Mouse (Mus musculus): ENCODE measurements around the gene Wt1.

Gene Wt1

DNA sequence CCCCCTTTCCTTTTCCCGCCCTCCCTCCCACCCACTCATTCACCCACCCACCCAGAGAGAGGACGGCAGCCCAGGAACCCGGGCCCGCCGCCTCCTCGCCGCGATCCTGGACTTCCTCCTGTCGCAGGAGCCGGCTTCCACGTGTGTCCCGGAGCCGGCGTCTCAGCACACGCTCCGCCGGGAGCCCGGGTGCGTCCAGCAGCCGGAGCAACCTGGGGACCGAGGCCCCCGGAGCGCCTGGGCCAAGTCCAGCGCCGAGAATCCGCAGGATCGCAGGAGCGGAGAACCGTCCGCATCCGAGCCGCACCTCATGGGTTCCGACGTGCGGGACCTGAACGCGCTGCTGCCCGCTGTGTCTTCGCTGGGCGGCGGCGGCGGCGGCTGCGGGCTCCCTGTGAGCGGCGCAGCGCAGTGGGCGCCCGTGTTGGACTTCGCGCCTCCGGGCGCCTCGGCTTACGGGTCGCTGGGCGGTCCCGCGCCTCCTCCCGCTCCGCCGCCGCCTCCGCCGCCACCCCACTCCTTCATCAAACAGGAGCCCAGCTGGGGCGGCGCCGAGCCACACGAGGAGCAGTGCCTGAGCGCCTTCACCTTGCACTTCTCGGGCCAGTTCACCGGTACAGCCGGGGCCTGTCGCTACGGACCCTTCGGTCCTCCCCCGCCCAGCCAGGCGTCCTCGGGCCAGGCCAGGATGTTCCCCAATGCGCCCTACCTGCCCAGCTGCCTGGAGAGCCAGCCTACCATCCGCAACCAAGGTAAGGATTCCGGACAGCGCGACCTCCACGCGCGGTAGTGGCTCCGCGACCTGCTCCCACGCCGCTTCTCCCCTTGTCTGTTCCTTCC, 582 bp downstream of the Wt1 start:
- in situ Hi-C loops (cut with MboI, MseI): loop anchor here (5.0 kb wide), 1 partner anchor 540 kb away; the partner anchor contains the start of gene Pax6

DNA sequence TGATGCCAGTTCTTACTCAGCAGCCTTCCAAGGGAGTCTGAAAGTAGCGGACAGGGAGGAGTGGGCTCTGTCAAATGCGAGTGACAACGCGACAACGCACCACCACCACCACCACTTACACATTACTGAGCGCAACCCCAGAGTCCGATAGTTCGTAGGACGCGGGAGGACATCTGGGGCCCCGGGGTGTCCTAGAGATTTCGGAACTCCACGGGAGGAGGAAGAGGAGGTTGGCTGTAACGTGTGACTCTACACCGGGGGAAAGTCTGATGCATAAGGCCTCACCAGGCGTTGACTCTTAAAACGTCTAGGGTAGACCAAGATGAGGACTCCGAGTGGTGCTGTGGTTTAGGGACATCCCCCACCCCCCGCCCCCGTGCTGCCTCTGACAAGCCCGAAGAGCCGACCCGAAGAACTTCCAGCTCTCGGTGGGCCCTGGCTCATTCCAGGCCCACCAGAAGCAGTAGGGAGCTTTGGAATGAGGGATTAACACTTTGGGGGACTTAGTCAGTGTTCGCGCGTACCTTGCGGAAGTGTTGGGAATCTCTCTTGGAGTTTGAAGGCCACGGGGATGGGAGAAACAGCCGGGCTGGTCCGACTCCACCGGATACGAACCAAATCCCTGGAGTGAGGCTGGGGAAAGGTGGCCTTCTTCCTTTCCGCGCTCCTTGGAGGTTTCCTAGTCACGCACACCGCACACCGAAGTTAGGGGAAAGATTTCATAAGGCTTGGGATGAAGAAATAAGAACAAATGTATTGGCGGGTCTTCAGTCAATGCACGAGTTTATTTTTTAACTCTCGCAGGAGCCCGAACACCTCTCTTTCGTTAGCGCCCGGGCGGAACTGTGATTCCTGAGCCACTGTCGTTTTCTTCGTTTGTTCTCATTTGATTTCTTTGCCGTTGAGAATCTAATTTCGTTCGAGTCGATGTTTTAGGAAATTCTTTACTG, 1.5 kb downstream of the Wt1 start:
- in situ Hi-C loops (cut with MboI, MseI): loop anchor here (5.0 kb wide), 1 partner anchor 539 kb away; the partner anchor contains the start of gene Pax6

DNA sequence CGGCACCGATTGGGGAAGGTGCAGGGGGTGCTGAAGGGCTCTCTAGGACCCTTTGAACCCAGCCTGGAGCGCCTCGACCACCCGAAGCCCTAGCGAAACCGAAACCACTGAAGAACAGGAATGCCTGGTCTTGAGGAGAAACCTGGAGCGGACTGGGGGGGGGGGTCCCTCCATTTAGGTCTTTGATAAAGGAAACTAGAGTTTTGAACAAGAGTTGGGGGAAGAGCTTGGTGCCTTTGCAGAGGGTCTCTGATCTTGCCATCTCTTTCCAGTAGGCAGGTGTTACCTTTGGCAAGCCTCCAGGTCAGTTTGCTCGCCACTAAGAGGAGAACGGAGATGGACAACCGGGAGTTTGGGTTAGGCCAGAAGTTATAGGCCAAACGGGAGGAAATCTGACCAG, 2.2 kb downstream of the Wt1 start:
- in situ Hi-C loops (cut with MboI, MseI): loop anchor here (5.0 kb wide), 1 partner anchor 539 kb away; the partner anchor contains the start of gene Pax6

DNA sequence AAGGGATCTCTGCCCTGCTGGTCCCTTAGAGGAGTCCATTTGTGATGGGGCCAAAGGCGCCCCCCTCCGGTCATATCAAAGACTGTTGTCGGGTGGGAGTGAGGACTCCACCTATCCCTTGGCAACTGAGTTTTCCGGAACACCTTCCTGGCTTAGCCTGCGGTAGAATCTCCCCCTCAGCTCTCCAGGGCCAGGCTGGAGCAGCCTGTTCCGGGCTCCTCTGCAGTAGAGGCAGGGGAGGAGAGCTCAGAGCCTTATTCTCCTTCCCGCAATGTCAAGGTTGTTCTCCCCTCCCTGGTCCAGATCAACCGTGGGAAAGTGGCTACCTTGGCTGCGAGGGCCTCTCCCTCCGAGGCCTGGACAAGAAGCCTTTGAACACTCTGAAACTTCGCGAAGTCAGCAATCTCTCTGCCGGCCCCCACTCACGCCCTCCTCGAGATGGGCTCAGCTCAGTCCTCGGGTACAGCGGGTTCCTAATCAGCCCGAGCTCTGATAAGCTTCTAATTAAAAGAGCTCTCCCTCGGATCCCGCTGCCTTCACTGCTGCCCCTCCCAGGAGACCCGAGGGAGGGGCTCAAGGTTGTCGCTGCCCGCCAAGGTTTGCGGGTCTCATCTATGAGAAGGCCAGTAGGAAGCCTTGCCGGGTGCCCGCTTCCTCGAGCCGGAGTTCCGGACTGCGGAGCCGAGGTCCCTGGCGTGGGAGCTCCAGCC, 4.2 kb downstream of the Wt1 start:
- in situ Hi-C loops (cut with MboI, MseI): no loop called here

DNA sequence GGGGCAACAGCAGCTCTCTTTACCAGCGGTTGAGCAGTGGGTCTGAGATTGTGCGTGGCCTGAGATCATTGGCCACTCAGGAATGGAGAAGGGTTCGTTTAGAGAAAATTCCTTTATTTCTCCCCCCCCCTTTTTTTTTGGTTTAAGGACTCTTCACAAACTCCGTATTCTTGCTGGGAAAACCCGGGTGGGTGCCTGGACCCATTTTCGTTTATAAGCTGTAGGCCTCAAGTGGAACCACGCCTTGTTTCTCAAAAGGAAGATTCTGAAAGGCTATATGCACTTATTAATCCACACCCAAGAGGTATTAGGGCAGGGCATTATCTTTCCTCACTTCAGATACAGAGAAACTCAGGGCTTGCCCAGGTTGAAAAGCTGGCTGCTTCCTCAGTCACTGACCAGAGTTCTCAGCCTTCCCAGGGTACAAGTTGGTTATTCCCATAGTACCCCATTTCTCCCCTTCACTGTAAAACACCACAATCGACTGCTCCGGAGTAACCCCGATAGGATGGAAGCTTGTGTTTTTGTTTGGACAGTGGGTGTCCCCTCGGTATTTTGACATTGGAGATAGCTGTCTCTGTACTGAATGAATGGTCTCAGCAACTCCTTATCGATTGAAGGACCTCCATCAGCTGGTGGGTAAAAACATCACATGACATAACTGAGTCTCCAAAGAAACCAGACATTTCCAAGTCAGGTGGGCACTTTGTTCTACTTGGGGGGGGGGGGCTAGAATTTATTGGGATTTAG, 4.9 kb downstream of the Wt1 start:
- in situ Hi-C loops (cut with MboI, MseI): no loop called here

DNA sequence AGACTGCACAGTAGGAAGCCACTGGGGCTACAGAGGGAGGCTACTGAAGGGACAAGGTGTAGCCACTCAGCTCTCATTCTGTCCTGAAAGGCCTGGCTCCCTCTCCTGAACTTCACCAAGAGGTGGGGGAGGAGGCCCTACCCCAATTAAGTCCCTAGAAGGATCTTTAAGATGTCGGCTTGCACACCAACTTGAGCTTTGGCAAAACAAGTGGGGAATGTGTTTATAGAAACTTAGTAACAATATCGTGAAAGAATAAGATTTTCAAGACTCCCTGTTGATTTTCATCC, 5.4 kb downstream of the Wt1 start:
- in situ Hi-C loops (cut with MboI, MseI): no loop called here

DNA sequence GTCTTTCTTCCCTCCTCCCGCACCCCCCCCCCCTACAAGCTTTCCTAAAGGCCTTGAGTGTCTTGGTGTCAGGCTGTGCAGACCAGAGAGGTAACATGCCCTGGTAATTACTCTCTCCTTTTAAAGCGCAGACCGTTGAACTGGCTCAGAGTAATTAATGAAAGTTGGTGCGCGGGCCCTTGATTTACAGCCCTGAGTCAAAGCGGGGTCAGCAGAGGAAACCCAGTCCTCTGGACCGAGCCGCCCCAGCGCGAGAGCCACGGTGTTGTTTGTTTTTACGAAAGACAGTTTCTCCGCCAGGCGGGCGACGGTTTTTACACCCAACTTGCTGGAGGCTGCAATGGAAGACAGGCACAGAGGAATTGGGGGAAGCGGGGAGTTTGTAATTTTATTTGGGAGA, 6.0 kb downstream of the Wt1 start:
- in situ Hi-C loops (cut with MboI, MseI): no loop called here

DNA sequence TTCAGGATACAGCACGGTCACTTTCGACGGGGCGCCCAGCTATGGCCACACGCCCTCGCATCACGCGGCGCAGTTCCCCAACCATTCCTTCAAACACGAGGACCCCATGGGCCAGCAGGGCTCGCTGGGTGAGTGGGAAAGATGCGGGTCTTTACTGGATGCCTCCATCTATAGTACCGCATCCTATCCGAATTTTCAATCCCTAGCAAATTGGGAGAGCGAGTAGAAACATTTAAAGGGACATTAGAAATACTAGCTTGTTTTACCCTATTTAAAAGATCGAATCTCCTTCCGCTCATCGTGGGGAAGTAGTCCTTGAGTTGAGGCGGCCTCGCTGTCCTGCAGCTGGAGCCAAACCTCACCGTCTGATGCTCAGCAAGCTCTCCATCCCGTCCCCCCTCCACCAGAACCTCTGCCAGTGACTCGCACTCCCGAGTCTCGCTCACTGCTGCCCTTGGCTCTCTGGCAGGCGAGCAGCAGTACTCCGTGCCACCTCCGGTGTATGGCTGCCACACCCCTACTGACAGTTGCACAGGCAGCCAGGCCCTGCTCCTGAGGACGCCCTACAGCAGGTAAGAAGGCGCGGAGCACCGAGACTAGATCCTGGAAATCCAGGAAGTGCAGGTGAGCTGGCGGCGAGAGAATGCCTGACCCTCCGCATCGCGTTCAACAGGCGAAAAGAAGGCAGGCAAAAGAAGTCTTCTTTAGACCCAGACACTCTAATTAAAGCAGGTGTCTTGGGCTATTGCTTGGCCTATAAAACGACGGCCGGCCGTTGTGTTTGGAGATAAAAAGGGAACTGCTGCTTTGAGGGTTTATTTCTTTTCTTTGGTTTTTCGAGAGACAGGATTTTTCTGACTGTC, 6.8 kb downstream of the Wt1 start:
- in situ Hi-C loops (cut with MboI, MseI): no loop called here

DNA sequence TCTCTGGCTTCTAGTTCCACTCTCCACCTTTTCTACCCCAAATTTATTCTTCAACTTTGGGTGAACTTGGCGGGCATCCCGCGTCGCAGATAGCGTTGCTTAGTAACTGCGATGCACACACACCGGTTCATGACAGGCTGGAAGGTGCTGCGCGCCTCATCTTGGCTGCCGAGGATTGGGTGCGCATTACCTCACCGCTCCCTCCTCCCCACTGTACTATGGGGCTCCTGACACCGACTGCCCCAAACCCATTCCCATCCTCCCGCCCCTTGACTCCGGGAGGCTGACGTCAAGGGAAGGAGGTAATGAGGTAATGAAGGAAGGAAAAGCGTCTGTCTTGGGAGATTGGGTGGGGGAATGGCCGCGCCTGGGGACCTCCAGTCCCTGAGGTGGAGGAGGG, 8.0 kb downstream of the Wt1 start:
- in situ Hi-C loops (cut with MboI, MseI): no loop called here

DNA sequence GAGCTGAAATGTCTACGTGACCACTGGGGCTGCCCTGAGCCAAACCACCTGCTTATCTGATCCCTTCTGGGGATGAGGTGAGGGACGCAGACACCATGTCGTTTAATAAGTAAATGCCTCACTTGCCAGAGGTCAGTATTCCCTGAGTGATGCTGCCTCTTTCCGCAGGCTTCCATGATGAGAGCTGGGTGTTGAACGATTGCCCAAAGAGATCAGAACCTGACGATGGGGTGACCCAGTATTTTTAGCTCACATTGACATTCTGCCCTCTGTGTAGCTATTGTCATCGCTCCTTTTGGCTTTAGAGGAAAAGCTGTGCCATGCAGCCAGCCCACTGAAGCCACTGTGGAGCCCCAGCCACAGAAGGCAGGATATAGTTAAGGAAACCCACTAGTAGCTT, 13.1 kb downstream of the Wt1 start:
- in situ Hi-C loops (cut with MboI, MseI): no loop called here

DNA sequence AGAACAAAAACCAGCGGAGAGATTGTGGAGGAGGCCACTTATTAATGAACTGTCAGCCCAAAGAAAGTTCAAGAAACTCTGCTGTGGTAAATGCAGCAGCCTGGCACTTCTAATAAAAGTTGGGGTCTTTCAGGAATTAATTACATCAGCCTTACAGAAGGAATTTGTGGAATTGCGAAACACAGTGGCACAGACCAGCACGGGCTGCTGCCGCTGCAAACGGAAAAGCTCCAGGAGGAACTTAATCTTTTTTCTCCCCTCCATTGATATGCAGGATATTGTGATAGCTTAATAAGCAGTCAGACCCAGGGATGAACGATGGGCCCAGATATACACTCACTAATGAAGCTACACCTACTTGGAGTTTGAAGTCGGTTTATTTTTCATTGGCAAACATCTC, 15.0 kb downstream of the Wt1 start:
- in situ Hi-C loops (cut with MboI, MseI): no loop called here

DNA sequence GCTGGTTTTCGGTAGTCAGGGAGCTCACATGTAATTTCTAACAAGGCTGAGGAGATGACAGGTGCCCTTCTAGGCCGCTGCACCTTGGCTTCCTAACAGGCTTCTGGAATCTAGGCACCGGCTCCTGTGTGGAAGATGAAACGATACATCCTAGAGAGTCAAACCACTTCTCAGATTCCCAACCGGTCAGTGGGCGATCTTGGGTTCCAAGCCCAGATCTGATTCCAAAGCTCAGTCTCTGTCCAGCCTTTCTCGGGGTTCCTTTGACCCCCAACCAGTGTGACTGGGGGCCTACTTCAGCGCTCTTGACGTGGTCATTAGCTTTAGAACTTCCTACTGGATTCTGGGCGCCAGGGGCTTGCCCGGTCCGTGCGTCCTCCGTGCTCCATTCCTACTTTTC, 17.4 kb downstream of the Wt1 start:
- in situ Hi-C loops (cut with MboI, MseI): no loop called here

DNA sequence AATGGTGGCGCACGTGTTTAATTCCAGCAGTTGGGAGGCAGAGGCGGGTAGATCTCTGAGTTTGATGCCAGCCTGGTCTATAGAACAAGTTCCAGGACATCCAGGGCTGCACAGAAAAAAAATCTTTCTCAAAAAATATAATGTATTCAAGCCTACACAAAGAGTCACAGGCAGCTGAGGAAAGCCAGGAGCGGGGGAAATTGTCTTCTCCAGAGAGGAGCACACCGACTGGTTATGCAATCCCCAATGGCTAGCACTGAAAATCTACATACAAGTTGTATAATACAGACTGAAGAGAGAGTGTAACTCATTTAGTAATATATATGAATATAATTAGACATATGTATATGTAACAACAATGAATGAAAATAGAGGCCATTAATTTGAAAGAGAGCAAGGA, 25.2 kb downstream of the Wt1 start:
- in situ Hi-C loops (cut with MboI, MseI): no loop called here

DNA sequence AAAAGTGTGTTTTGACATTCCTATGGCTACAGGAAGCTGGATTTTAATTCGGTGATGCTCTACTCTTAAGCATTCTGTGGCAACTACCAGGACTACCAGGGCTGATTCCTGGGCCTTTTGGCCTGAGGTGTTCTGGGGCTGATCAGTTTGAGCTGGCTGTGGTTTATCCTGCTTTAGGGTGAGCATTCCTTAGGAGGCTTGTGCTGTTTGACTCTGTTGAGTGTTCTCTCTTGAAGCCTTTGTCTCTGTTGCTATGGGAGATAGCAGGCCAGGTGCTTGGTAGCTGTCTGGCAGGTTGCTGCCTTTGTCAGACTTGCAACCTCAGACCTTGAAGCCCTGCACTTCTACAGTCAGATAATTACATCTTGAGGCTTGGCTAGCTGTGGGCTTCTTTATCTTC, 26.7 kb downstream of the Wt1 start:
- in situ Hi-C loops (cut with MboI, MseI): no loop called here

DNA sequence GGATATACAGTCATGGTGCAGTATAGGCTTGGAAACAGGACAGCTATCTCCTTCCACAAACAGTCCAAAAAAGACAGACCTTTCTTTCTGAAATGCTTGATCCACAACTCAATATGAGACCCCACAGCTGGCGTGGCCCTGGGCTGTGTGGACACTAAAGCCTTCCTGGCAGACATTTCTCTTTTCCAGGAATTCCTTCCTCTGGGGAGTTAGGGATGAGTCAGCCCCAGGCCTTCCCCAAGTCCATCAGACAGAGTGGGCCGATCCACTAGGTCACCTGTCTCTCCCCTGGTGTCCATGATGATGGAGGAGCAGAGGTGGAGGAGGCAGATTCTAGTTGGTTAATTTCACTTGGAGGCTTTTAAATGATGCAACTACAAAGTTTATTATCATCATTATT, 34.6 kb downstream of the Wt1 start:
- in situ Hi-C loops (cut with MboI, MseI): no loop called here

DNA sequence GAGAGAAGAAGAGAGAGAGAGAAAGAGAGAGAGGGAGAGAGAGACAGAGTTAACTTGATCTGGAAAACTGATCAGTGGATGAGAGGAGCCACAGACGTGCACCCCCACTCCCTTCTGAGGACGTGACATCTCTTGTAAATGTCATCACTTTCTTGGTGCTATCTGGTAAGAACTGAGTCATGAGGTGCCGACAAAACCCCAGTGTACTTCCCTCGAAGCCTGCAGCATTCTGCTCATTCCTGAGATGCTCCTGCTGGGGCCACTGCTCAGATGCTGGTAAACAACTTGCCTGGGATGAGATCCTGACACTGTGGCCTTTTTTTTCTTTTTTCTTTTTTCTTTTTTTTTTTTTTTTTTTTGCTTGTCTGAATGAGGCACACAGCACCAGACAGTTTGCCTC, 36.4 kb downstream of the Wt1 start:
- in situ Hi-C loops (cut with MboI, MseI): no loop called here

DNA sequence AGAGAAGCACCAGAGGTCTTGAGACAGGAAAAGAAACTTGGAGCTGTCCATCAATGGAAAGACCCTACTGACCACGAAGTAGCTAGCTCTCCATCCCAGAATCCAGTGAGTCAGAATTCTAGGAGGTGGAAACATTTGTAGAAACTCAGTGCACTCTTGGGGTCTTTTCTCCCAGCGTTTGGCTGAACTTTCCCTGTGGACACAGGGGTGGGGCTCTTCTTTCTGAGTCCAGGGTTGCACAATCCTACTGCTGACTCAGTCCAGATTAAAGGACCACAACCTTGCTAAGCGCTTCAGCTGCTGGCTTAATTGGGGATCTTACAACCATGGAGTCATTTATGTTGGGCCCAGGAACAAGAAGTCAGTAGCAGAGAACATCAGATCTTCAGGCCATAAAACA, 41.8 kb downstream of the Wt1 start:
- in situ Hi-C loops (cut with MboI, MseI): no loop called here

DNA sequence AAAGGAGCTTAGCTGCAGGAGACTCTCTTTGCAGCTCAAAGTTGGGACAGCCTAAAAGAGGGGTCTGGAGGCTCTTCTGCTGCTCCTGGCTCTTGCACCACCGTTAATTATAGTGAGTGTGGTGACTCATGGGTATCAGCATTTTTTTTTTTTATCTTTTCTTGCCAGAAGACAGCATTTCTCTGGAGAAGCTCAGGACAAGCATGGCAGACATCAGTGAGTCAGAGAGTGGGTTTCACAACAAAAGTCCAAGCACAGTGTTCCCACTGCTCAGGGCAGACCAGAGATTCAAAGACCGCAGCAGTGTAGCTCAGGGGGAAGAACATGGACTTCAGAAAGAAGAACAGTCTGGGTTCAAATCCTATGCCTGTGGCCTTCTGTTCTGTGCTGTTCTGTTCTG, 47.9 kb downstream of the Wt1 start:
- in situ Hi-C loops (cut with MboI, MseI): no loop called here

DNA sequence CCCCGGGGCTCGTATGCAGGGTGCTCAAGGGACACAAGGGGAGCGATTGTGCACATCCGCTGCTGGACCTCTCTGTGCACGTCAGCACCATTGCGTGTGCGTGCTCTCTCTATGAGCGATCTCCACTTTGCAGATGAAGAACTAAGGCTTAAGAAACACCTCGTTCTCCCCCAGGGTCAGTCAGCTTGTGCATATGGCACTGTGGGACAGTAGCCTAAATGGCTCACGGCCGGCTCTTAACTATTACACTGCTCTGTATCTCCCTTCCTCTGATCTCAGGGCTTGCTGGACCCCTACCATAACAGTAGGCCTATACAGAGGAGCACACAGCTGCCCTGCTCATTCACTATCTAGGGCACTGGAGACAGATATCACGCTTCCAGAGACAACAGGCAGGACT, 52.5 kb downstream of the Wt1 start:
- in situ Hi-C loops (cut with MboI, MseI): no loop called here

DNA sequence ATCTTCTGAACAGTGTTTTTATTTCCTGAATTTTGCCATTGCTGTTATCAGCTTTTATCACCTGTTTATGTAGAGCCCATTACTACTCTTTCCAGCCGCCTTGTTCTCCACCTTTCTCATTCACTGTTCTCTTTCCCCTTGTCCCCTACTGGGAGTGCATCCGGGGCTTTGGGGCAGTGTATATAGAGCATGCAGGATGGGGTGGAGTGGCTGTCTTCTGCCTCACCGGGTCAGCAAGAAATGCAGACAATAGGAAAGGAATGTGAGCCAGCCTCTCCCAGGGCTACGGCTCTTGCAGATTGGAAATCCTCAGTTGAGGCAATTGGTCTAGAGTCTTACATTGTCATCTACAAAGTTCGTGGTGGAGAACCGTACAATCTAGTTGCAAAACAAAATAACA, 56.2 kb downstream of the Wt1 start:
- in situ Hi-C loops (cut with MboI, MseI): no loop called here

DNA sequence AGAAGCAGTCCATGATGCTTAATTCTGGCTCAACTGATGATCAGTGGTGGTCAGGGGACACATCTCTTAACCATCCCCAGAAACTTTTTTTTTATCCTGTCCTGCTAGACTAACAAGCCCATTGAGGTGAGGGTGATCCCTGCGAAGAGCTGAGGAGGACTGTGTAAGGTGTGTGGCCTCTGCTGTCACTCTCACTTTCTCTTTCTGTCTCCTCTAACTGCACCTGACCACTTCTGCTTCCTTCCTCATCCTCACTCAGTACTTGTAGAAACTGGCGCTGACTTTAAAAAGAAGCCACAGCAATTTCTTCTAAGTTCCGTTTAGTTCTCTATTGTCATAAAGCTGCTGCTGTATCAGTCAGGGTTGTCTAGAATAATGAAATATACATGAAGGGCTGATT, 58.8 kb downstream of the Wt1 start:
- in situ Hi-C loops (cut with MboI, MseI): no loop called here
